Mouse (Mus musculus) layer of hippocampus, adult 2 months (tissue): ENCODE data around the gene Lamc2. TPM values are rescaled to one million over a fixed set of nuclear protein-coding genes. Genes with fewer than 3 reads are reported as not detected.
"Not testable (repeated sequence)": the region's sequence is repeated elsewhere in the genome, so short reads cannot be mapped to it uniquely, and the experiment has no call there.

Source experiments
- DNase-seq, 2 experiments: peaks; one replicate each; pipeline ENCODE4 v3.0.0; 2022; ENCODE audit warnings: low spot score in 2 of 2
- H3K27ac ChIP-seq: fragments of 200-600 bp; 2 replicates; pipeline ENCODE4 v1.8.1; 2022
- H3K4me3 ChIP-seq: fragments of 200-600 bp; 2 replicates; pipeline ENCODE4 v1.8.1; 2022; ENCODE audit warnings: mild to moderate bottlenecking
- CTCF ChIP-seq: fragments of 200-600 bp; conservative IDR thresholded peaks from 2 replicates; pipeline ENCODE4 v1.8.1; 2022; ENCODE audit warnings: antibody characterized with exemption, mild to moderate bottlenecking, moderate library complexity
- total RNA-seq, 2 experiments: library from RNA; stranded (reverse); gene quantifications; 2 replicates each; pipeline ENCODE4 v1.2.3; 2021

Lamc2 gene
- total RNA-seq, 2 experiments from 2014 or later, result 1.6 to 3.2 TPM

DNA sequence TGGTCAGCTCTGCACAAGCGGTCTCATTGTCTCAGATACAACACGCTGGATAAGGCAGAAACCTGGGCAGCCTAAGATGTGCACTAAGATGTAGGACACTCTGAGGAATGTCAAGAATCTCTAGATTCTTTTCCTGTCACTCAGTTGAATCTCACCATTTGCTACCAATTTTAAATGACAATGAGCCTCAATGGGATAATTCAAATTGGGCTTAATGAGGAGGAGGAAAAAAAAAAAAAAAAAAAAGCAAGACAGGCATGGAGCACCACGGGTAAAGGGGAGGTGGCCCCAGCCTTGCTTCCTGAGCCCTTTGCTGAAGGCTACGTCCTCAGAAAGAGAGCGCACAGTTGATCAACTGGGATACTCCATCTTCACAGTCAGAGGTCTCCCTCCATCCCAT lies 93.1 kb downstream of the Lamc2 start:
- no peak for TF ChIP-seq CTCF
- H3K27ac ChIP-seq, result no peak overlapping the region
- H3K4me3 ChIP-seq, result no peak overlapping the region

DNA sequence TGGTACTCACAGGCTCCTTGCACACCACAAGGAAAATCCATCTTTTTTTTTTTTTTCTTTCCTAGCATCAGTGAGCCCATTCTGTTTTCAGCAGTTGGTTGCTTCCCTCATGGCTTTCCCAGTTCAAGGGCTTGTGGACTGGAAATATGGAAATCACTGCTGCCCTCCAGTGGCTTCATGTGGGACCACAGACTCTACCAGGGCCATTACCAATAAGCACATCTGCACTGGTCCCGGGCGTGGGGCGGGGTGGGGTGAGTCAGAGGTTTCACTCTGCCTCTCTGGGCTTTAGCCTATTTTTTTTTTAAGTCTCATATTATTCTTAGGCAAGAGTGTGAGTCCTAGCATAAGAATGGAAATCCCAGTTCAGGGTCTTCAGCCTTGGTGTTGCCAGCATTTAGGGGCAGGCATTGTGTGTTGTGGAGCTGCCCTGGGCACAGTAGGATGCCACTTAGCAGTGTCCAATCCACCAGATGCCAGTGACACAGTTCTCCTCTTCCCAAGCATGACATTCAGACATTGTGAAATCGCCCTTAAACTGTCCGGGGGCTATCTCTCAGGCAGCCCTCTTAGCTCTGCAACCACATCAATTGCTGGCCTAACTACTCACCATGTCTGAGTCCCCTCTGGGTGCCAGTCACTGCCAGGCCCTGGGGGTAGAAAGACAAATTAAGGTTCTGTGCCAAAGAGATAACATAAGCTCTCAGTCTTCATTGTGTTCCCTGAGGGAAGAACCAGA lies 93.8 kb downstream of the Lamc2 start:
- Histone ChIP-seq H3K27ac (no peak overlapping the region), H3K4me3 (no peak overlapping the region)
- DNase-seq, result peak; percentile 64 to 71
- peak; percentile 79 for TF ChIP-seq CTCF

More for the DNA sequence above, 93.1 kb downstream of the Lamc2 start:
- DNase-seq, result no peak

DNA sequence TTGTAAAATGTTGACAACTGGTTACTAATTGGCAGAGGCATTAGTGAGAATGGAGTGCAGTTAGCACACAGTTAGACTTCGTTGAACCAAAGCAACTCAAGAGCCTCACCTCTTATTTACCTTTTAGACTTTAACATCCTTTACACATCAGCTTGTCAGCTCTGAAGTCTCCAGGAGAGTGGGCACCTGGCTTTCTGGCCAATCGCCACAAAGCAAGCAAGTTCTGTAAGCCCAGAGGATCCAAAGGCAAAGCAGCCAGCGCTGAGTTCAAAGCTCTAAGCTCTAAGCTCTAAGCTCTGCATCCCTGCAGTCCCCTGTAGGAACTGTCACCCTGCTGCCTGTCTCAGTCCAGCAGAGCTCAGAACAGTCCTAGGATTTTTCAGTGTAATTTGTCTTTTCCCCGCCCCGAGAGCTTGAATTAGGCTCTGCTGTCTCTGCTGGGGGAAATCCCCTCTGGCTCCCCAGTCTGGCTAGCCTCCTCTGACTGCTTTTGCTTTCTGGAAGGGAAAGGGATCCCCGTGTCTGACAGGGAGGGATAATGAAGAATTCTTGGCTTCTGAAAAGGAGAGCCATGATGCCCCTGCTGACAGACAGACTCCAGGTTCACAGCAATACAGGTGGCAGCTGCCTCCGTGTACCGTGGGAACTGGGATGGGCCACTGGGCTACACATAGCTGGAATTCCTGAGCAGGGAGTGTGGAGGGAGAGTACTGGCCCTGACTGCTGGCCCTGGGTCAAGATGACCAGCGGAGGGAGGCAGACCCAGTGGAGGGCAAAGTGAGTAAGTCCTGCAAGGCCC lies 94.6 kb downstream of the Lamc2 start:
- TF ChIP-seq CTCF, result no peak
- DNase-seq, result no peak
- Histone ChIP-seq H3K27ac (no peak overlapping the region), H3K4me3 (no peak overlapping the region)

DNA sequence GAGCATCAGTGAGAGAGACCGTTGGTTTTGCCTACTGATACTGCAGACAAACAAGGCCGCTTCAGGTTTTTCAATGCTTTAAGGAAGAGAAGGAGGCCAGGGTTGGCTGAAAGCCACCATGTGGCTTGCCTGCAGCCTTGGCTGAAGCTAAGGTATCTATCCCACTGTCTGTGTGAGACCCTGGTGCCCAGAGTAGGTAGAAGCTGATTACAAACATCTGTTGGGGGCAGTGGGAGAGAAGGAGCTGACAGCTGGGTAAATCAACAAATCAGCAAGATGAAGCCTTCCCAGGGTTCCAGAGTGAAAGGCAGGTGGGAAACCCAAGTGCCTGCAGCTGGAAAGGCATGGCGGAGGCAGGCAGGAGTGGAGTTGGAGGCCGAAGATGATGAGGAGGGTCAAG lies 95.4 kb downstream of the Lamc2 start:
- H3K4me3 ChIP-seq, result no peak overlapping the region
- no peak for TF ChIP-seq CTCF
- no peak overlapping the region for H3K27ac ChIP-seq
- DNase-seq, result no peak

DNA sequence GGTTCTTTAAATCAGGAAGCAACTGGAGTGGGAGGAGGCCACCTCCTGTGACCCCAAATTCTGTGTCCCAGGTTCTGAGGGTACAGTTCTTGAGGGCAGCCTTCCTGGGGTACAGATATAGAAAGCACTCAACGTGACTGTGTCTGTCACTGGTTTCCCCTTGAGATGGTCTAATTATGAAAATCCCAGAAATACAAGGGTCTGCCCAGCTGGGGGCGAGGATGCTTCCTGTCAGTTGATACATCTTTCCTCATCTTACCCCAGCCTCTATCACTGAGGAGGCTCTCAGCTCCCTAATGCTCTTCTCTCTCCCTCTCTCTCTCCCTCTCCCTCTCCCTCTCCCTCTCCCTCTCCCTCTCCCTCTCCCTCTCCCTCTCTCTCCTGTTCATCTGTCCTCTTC lies 96.2 kb downstream of the Lamc2 start:
- H3K27ac ChIP-seq, result no peak overlapping the region
- H3K4me3 ChIP-seq, result no peak overlapping the region
- peak; percentile 48 for TF ChIP-seq CTCF
- DNase-seq, result no peak

DNA sequence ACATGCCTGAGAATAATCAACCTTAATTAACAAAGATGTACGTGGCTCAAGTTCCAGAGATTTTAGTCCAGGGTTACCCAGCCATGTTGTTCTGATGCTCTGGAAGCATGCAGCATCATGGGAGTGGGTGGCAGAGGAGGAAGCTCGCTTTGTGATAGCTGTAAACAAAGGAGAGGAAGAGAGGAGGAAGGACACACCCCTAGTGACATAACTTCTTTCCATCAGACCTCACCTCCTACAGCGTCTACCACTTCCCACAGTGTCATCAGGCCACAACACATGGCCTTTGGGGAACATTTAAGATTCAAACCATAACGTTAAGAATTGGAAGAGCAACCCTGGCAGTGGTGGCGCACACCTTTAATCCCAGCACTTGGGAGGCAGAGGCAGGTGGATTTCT lies 98.5 kb downstream of the Lamc2 start:
- DNase-seq, result no peak
- no peak overlapping the region for H3K4me3 ChIP-seq
- no peak for TF ChIP-seq CTCF
- no peak overlapping the region for H3K27ac ChIP-seq

DNA sequence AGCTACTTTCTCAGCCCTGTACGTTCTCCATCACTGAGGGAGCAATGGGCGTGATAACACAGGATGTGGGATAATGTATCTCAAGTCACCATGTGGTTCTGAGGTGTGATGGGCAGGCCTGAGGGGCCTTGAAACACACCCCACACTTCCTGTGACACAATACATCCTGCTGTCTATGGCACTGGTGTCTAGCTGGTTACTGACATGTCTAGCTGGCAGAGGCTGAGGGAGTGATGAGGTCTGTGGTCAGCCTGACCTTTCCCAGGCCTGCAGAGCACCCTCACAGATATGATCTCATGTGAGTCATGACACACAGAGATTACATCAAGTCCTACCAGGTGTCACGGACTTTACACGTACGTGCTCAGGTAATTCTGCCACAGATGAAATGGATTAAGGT lies 101.0 kb downstream of the Lamc2 start:
- no peak for TF ChIP-seq CTCF
- no peak overlapping the region for H3K27ac ChIP-seq
- H3K4me3 ChIP-seq, result no peak overlapping the region
- DNase-seq, result no peak

DNA sequence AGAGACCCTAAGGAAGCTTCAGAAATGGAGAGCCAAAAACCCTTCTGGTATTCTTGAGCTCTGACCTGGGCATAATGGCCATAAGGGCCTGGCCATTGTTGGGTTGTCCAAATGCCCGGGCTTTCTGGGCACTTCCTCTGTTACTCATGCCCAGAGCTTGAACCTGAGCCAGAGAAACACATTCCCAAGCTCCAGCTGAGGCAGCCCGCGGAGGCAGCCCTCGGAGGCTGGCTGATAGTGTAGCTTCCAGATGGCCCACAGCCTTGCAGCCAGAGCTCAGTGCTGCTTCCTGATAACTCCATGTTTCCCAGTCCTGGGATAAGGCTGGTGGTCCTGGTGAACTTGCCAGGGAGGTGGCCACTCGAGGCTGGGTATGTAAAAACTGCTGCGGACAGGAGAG lies 102.1 kb downstream of the Lamc2 start:
- no peak overlapping the region for H3K4me3 ChIP-seq
- no peak overlapping the region for H3K27ac ChIP-seq
- peak; percentile 34 to 46 for DNase-seq
- TF ChIP-seq CTCF, result no peak

DNA sequence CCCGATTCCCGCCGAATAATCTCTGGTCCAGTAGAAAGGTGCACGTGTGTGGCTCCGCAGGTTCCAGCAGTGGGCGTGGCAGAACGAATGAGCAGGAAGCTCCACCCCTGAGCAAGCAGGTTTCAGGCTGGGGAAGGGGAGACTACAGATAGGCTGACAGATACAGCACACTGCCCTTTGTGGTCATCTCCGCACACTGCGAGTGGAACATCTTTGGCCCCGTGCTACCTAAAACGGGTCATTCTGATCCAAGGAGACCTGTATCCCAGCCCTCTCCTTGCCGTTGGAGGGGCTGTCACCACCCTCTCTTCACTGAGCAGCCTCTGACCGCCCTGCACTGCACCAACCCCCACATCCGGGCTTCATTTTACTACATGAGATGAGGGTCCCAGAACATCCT lies 103.0 kb downstream of the Lamc2 start:
- not testable (repeated sequence) for H3K27ac ChIP-seq, DNase-seq, H3K4me3 ChIP-seq

DNA sequence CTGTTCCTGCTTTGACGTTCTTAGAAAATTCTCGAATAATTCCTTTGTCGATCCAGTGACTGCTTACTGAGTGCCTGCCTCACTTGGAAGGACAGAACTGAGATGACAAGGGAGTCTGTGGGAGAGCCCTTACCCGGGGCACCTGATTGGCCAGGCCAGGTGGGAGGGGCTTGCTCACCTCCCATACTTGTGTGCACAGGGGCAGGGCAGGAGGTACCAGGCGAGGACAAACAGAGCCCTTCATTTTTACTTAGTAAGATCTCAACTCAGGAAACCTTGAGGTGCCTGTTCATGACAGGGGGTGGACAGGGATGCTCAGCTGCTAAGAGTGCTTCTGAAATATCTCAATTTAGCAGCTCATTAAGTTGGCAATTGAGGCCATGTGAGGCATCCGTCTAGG lies 110.3 kb downstream of the Lamc2 start:
- no peak for TF ChIP-seq CTCF

DNA sequence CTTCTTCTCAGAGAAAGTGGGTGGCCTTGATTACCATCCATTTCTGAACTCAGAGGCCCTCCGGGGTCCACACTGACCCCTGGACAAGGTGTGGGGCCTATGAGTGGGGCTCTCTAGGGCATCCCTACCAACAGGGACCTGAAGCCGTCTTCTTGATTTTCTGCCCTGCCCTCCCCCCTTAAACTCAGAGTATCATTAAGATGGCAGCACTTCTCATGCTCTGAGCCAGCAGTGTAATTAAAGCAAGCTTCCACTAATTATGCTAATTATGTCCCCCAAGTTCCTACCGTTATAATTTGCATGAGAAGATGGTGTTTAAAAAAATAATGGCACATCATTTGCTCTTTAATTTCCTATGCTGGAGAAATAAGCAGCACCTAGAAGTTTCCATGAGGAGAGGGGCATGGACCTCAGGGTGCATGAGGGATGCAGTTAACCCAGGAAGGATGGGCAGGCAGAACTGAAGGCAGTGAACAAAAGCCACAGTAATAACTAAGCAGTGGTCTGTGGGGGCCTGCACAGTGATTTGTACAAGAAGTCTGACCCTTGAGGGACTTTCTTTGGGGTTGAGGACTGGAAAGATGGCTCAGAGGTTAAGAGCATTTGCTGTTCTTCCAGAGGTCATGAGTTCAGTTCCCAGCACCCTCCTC lies 111.0 kb downstream of the Lamc2 start:
- no peak for TF ChIP-seq CTCF
- Histone ChIP-seq H3K4me3 (no peak overlapping the region), H3K27ac (no peak overlapping the region)
- no peak for DNase-seq

More for the DNA sequence above, 110.3 kb downstream of the Lamc2 start:
- H3K4me3 ChIP-seq, result no peak overlapping the region
- no peak overlapping the region for H3K27ac ChIP-seq
- no peak for DNase-seq

DNA sequence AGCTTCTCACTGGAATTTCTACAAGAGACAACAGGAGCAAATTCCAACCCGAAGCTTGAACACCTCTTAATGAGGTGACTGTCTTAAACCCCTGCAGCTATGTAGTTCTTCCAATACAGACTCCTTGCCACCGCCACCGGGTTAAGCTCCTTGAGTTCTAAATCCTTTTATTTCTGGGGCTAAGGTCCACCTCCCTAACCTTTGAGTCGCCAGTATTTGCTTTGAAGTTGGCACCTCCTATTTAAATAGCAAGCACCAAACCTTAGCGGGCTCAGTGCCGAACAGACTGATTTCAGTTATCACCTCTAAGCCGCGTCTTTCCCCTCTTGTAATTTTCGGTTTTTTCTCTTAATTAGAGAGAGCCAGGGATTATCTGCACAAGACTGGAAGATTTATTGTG lies 112.8 kb downstream of the Lamc2 start:
- DNase-seq, result no peak
- Histone ChIP-seq H3K4me3 (no peak overlapping the region), H3K27ac (no peak overlapping the region)
- no peak for TF ChIP-seq CTCF

Other genes with a start within 250 kb of the Lamc2 start
- gene Nmnat2, start 231.5 kb downstream of the Lamc2 start, total RNA-seq, result 100 to 1,000 TPM; 133 to 141 TPM
- gene Lamc1, start 146.3 kb upstream of the Lamc2 start, total RNA-seq, result 10 to 100 TPM; 27.0 to 27.2 TPM
- 1 to 10 TPM; 4.8 to 6.3 TPM for gene Shcbp1l, start 238.7 kb upstream of the Lamc2 start, total RNA-seq